Mouse (Mus musculus): ENCODE measurements around the gene Olfr521.
"Not testable (repeated sequence)": the region's sequence is repeated elsewhere in the genome, so short reads cannot be mapped to it uniquely, and the experiment has no call there.

Gene Olfr521

GRCm38 (mm10) chr7:99807043-99807442 is 43.7 kb downstream of the Olfr521 start:
- CTCF ChIA-PET, result not testable (repeated sequence)

GRCm38 (mm10) chr7:99810814-99811213 is 47.5 kb downstream of the Olfr521 start:
- CTCF ChIA-PET, result no interaction called here

- CTCF ChIA-PET, result interaction anchor here (0.6 kb wide), 1 partner anchor 27 kb away, joined by 3 read pairs; no protein-coding TSS in a partner anchor
Measured at GRCm38 (mm10) chr7:99811661-99812060, 48.4 kb downstream of the Olfr521 start.

- CTCF ChIA-PET, result interaction anchor here (1.1 kb wide), 1 partner anchor 63 kb away, joined by 3 read pairs; no protein-coding TSS in a partner anchor
Measured at GRCm38 (mm10) chr7:99813394-99813793, 50.1 kb downstream of the Olfr521 start.

- CTCF ChIA-PET, result not testable (repeated sequence)
Measured at GRCm38 (mm10) chr7:99818181-99818725, 54.9 kb downstream of the Olfr521 start.

Measured in spleen, embryonic (tissue).